Mouse (Mus musculus): ENCODE data around the gene Lce1l. TPM values are rescaled to one million over a fixed set of nuclear protein-coding genes. Genes with fewer than 3 reads are reported as not detected.

The Lce1l gene
- not detected for polyA plus RNA-seq (2017; shearing (Covaris generic))

DNA sequence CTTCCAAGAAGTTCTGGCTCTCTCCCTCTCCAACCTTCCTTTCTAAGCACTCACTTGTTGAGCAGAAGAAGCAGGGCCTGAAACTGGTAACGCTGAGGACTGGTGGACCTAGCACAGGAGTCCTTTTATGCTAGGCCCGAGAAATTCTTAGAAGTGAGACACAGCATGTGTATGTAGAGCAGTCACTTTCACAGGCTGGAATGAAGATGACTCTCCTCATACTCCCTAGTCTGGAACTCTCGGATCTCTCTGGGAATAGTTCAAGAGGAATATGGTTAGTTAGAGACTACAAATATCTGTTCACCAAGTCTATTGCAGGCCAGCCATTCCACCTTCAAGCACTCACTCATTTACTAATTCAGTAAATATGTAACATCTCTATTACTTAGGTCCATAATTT, at the start of gene Lce1l:
TSS of gene Lce1l (minus strand) at position 101 of the 400 bp plus-strand sequence.

DNA sequence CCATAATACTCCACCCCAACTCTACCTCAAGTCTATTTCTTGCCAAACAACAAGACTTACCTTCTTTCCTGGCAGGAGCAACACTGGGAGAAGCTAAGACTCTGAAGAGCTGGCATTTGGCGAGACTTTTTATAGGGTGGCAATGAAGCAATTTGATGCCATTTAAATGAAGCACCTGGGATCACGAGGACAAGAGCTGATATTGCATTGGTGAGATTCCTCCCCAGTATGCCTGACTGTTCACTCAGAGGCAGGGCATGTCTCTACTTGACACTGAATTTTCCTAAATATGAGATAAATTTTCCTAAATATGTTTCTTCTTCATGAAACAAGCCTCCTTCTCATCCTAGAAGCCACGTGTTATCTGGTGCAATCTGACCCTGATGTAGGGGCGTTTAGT, 19.0 kb upstream of the Lce1l start, which contains the start of gene 2310050C09Rik:
TSS of gene 2310050C09Rik (minus strand) at position 101 of the 400 bp plus-strand sequence.

DNA sequence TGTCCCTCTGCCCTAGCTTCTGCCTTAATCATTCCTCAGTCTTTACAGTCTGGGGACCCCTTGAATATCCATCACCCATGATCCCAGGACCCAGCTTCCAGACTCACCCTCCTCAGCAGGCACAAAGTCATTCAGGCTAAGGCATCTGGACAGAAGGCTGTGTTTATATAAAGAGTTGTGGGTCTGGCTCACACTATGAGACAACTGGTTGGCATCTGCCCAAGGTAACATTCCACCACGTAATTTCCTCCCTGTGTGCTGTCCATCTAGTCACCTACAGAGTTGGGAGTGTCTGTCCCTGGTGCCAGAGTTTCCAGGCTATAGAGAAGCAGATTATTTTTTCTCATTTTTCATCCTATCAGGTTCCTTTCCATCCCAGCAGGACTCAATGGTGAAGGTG, 24.0 kb downstream of the Lce1l start, which contains the start of gene Kprp:
TSS of gene Kprp (minus strand) at position 140 of the 400 bp plus-strand sequence.

GRCm38 (mm10) chr3:92807791-92808190, 43.3 kb downstream of the Lce1l start, which contains the start of gene Lce1k:
Lce1k (minus strand) TSS chr3:92807891.

Other genes with a start within 250 kb of the Lce1l start
- gene 2210017I01Rik, start 243.8 kb downstream of the Lce1l start, polyA plus RNA-seq (2017; shearing (Covaris generic)): not detected
- gene Lce6a, start 229.6 kb downstream of the Lce1l start, polyA plus RNA-seq (2017; shearing (Covaris generic)): not detected
- gene Lce1a1, start 203.0 kb downstream of the Lce1l start, polyA plus RNA-seq (2017; shearing (Covaris generic)): not detected
- not detected for gene Lce1b, start 194.4 kb downstream of the Lce1l start, polyA plus RNA-seq (2017; shearing (Covaris generic))
- gene Lce1a2, start 181.0 kb downstream of the Lce1l start, polyA plus RNA-seq (2017; shearing (Covaris generic)): not detected
- not detected for gene Lce1c, start 172.0 kb downstream of the Lce1l start, polyA plus RNA-seq (2017; shearing (Covaris generic))
- not detected for gene Lce1d, start 164.1 kb downstream of the Lce1l start, polyA plus RNA-seq (2017; shearing (Covaris generic))
- gene Lce1e, start 142.2 kb downstream of the Lce1l start, polyA plus RNA-seq (2017; shearing (Covaris generic)): not detected
- not detected for gene Lce1f, start 130.9 kb downstream of the Lce1l start, polyA plus RNA-seq (2017; shearing (Covaris generic))
- gene Gm38119, start 112.2 kb downstream of the Lce1l start, polyA plus RNA-seq (2017; shearing (Covaris generic)): not detected
- not detected for gene Lce1g, start 98.9 kb downstream of the Lce1l start, polyA plus RNA-seq (2017; shearing (Covaris generic))
- gene Lce1h, start 86.2 kb downstream of the Lce1l start, polyA plus RNA-seq (2017; shearing (Covaris generic)): not detected
- gene Lce1i, start 72.4 kb downstream of the Lce1l start, polyA plus RNA-seq (2017; shearing (Covaris generic)): not detected
- not detected for gene Lce1j, start 60.8 kb downstream of the Lce1l start, polyA plus RNA-seq (2017; shearing (Covaris generic))
- gene Lce1k, start 43.4 kb downstream of the Lce1l start, polyA plus RNA-seq (2017; shearing (Covaris generic)): not detected
- not detected for gene Kprp, start 24.0 kb downstream of the Lce1l start, polyA plus RNA-seq (2017; shearing (Covaris generic))
- gene 2310050C09Rik, start 18.9 kb upstream of the Lce1l start, polyA plus RNA-seq (2017; shearing (Covaris generic)): under 1 TPM in 1 of 2 experiments, not detected in 1; 0.53 TPM
- not detected for gene Lce3a, start 74.9 kb upstream of the Lce1l start, polyA plus RNA-seq (2017; shearing (Covaris generic))
- not detected for gene Lce3b, start 81.7 kb upstream of the Lce1l start, polyA plus RNA-seq (2017; shearing (Covaris generic))
- not detected for gene Lce3c, start 93.2 kb upstream of the Lce1l start, polyA plus RNA-seq (2017; shearing (Covaris generic))
- gene Lce3d, start 106.1 kb upstream of the Lce1l start, polyA plus RNA-seq (2017; shearing (Covaris generic)): under 1 TPM in 1 of 2 experiments, not detected in 1; 0.34 TPM
- gene Lce3e, start 115.8 kb upstream of the Lce1l start, polyA plus RNA-seq (2017; shearing (Covaris generic)): not detected
- gene Lce3f, start 140.9 kb upstream of the Lce1l start, polyA plus RNA-seq (2017; shearing (Covaris generic)): not detected
- not detected for gene Crct1, start 164.4 kb upstream of the Lce1l start, polyA plus RNA-seq (2017; shearing (Covaris generic))
- not detected for gene Lce1m, start 167.8 kb upstream of the Lce1l start, polyA plus RNA-seq (2017; shearing (Covaris generic))
- gene Gm4858, start 217.5 kb upstream of the Lce1l start, polyA plus RNA-seq (2017; shearing (Covaris generic)): 1 to 10 TPM in 1 of 2 experiments, not detected in 1; 1.4 TPM